Mouse (Mus musculus) inflammation-experienced regulatory T-cells, adult 6 months (primary cell): ENCODE results near the gene Zfp740. TPM values are rescaled to one million over a fixed set of nuclear protein-coding genes. Genes with fewer than 3 reads are reported as not detected.

ENCODE experiments used
- ATAC-seq: one replicate; pipeline ENCODE4 v1.8.0; 2017
- polyA plus RNA-seq, 3 experiments: library from polyadenylated mRNA; unstranded; fragments of 100-300 nt; shearing (Covaris generic); gene quantifications; one replicate each; pipeline ENCODE4 v1.2.1; 2017

The Zfp740 gene
- polyA plus RNA-seq, 3 experiments from 2014 or later = 20.3 to 33.3 (median 25.5) TPM

DNA sequence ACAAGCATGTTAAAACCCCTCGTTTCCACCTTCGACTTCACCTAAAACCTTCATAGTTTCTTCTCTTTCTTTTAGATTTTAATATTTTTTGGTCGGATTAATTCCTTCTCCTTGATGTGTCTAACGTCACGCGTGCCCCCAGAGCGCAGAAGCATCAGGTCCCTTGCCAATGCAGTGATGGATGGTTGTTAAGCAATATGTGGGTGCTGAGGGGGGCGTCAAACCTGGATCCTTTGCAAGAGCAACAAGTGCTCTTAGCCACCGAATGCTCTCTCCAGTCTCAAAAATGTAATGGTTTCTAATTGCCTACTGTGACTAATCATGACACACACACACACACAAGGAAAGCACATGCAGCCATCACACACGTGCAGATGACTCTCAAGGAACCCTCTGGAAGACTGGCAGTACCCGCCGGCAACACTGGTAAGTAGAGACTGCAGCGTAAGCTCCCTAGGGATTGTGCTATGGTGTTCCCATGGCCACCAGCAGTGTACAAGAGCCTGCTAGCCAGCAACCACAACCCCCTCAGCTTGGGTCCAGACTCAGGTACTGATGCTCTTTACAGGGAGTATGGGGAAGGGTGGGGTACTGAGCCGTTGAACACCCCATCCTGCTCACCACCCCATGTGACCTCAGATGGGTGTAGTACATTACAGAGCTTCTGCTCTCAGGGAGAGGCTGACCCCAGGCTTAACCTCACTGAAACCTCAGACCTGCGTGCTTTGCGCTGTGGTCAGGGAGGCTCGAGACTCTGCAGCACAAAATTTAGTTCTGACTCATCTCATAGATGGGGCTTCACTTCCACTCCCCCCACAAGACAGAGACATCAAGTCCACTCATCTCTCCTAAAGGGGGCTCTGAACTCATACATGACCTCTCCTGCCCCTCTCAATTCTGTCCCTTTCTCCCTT is 27.6 kb downstream of the Zfp740 start:
- ATAC-seq = peak; percentile 54

DNA sequence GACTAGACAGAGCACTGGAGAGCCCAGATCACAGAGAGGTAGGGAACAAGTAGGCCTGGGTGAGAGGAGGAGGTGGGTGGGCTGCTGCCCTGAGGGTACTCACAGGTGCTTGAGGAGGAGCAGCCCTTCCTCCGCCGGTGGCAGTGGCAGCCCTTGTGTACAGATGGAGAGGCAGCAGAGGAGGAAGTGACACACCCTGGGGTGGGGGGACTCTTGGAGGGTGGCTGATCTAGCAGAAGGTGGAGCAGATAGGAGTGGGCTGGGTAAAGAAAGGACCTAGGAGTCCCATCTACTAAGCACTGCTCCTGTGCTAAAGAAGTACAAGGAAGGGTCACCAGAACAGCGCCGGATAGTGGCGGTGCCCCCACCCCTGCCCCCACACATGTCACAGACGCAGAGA is 28.7 kb downstream of the Zfp740 start, which contains the start of gene Itgb7:
TSS of gene Itgb7 (minus strand) at position 197 of the 400 bp plus-strand sequence.
- peak; percentile 78 for ATAC-seq

DNA sequence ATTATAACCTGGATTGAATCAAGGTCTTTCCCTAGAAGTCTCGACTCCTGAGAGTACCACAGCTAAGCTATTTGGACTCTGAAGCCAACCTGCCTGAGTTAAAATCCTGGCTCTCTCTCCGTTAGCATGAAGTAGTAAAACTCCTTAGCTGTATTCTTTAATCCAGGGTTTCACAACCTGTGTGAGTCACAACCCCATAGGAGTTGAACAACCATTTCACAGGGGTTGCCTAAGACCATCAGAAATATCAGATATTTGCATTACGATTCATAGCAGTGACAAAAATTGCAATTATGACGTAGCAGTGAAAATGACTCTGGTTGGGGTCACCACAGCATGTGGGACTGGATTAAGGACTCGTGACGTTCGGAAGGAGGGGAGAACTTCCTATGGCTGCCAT is 29.7 kb downstream of the Zfp740 start:
- no peak for ATAC-seq

DNA sequence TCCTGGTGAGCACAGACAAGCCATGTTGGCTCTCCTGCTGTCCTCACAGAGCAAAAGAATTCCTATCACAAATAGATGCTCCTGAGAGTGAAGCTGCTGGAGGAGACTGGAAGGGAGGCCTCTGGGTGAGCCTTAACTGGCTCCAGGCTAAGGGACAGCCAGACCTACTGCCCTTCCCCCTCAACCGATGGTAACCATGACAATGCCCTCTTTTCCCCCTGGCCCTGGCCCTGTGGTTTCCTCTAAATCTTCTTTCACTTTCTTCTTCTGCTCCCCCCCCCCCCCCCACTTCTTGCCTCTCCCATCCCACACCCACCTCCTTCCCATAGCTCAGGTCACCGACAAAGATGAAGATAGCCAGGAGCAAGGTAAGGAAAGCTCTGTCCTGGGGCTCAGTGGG is 30.8 kb downstream of the Zfp740 start:
- ATAC-seq = peak; percentile 32

DNA sequence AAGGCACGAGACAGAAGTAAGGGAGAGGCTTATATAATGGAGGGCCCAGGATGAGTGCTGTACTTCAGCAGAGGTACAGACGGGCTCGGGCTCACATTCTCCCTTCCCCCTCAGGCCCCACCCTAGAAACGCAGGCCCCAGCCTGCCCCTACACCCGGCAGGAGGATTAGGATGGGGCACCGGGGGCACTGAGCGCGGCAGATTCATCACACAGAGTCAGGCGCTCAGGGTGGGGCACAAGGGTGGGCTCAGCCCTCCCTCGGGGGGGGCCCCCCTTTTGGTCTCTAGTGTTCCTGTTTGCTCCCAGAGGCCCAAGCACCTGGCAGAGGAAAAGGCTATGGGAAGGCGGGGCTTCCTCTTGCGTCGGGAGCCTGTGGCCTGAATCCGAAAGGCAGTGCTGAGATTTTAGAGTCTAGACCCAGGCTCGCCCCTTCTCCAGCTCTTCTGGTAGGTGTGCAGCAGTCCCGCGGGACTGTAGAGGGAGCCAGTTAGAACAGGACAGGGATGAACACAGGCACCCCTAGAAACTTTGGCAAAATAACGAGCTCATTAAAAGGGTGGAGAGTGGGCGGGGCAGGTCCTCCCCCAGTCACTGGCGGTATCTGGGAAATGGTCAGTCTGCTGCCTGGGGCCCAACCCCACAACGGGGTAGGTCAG is 32.5 kb downstream of the Zfp740 start:
- no peak for ATAC-seq

DNA sequence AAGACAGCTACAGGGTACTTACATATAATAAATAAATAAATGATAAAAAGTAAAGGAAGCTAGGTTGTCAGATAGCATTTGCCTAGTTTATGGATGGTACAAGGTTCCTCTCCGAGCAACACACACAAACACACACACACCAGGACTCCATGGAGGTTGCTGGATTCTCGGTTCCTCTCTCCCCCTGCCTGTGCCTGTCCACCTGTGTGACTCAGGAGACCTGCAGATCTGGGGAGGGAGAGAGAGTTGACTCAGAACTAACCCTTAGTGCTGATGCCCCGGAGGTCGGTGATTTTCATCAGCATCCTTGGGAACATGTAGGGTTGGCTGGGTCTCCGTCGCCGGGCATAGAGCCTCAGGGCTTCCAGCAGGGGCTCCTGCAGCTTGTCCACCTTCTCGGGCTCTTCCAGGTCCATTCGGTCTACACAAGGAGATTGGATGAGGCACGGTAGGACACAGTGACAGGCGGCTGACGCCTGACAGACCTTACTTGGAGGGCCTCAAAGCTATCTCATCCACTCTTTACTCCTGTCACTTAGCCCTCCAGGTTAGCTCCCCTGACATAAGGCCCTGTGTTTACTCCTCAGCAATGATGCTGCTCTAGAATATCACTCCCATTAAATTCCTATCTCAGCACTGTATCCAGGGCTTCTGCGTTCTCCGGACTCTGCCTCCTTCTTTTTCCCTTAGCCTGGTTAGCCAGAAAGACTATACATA is 35.7 kb downstream of the Zfp740 start:
- no peak for ATAC-seq

DNA sequence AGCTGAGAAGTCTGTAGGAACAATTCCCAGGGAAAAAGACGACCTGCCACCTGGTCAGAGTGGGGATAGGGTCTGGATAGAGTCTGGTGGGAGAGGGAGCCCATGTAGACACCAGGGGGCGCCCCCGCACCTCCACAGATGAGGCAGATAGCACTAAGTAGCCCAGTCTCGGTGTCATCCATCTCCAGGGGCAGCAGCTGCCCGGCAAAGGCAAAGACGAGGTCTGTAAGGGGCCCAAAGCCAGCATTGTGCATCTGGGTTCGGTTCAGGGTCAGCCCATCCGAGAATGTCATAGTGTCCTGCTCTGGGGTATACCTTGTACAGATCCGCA is 36.2 kb downstream of the Zfp740 start:
- ATAC-seq = peak; percentile 42

DNA sequence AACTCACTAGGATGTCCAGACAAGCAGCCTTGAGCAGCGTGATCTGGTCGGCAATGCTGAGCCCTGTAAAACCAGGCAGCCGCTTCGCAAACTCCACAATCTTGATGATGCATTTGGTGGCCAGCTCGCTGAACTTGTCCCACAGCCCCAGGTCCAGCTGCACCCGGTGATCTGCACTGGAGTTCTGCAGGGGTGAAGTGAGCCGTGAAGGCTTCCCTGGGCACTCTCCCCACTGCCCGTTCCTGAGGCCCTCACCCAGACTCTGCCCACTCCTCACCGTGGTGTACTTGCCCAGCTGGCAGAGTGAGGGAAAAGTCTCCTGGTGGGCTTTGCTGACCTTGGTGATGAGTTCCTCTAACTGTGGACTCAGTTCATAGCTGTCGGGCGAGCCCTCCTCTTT is 36.8 kb downstream of the Zfp740 start:
- ATAC-seq = no peak

DNA sequence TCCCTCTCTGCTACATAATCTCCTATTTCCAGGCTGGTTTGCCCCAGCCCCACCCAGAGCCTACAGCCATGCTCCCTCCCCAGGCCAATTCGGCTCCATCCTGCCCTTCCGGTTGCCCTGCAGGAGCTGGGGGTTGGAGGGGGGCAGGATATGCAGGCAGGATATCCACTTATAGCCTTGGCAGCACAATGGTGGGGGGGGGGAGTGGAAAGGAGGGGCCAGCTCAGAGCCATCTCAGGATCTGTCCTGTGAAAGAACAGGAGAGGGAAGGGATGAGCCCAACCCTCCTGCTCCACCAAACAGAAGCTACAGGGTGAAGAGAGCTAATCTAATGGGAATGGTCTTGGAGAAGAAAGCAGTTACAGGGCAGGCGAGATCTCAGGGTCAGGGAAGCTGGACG is 37.6 kb downstream of the Zfp740 start:
- no peak for ATAC-seq

DNA sequence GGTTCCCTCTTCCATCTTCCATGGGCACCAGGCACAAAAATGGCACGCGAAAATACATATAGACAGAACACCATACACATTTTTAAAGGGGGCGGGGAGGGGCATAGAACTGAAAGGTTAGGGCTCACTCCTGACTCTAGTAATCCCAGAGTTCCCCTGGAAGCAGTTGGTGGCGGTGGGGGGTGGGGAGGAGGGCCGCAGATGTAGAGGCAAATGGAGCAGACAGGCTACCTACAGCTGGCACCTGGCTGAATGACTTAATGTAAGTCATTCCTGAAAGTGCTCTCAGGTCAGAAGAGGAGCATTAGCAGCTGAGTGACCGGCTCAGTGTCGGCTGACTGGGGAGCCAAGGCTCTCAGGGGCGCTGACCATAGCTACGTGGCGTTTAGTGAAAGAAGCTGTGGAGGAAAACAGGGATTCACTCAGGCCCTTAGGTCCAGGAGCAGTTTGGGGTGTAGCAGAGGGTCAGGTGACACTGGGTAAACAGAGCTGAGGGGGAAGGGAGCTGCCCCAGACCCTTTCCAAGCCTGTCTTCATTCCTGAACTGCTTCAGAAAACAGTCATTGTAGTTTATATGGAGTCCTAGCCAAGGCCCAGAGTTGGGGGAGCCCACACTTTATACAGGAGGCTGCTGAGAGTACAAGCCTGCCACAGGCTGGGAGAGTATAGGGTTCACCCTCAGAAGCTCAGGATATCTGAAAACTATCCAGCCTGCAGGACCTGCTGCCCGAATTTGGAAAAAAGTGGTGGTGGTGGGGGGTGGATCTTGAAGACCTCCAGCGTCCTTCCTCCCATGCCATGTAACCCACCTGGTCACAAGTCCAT is 39.6 kb downstream of the Zfp740 start:
- ATAC-seq = no peak

DNA sequence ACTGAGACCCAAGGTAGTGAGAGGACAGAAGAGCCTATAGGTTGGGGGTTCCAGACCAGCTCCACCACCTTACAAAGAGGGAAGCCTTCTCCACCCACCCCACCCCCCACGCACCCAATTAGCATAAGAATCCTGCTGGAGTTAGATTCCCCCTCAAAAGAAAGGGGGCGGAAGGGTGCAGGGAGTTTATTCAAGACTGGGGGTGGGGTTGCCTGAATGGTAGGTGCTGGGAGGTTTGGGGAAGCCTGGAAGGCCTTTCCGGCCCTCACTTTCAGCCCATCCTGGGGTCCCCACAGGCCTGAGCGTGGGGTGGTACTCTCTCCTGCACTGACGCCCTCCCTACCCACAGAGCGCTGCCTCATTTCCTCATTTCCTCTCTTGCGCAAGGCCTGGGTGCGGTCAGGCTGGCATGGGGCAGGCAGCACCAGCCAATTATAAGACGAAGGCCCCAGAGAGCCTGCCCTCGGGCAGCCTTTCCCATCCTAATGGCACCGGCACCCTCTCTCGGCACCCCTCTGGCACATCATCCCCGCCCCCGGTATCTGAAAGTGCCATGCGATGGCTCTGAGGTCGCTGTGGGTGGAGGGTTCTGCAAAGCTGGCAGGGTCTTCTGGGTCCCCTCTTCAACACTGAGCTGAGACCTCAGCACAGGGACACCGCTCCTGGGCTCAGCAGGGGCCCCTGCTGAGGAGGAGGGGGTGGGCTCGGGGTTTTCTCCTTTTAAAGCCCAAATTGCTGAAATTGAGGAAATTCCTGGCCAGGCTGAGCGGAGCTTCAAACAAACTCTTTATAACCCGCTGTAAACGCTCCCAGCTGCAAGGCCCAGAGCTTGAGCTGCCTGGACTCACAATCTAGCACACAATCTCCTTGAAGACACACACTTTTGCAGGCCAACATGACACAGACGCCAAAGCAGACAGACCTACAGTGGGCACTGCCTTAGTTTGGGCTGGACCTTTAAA is 40.5 kb downstream of the Zfp740 start:
- no peak for ATAC-seq

DNA sequence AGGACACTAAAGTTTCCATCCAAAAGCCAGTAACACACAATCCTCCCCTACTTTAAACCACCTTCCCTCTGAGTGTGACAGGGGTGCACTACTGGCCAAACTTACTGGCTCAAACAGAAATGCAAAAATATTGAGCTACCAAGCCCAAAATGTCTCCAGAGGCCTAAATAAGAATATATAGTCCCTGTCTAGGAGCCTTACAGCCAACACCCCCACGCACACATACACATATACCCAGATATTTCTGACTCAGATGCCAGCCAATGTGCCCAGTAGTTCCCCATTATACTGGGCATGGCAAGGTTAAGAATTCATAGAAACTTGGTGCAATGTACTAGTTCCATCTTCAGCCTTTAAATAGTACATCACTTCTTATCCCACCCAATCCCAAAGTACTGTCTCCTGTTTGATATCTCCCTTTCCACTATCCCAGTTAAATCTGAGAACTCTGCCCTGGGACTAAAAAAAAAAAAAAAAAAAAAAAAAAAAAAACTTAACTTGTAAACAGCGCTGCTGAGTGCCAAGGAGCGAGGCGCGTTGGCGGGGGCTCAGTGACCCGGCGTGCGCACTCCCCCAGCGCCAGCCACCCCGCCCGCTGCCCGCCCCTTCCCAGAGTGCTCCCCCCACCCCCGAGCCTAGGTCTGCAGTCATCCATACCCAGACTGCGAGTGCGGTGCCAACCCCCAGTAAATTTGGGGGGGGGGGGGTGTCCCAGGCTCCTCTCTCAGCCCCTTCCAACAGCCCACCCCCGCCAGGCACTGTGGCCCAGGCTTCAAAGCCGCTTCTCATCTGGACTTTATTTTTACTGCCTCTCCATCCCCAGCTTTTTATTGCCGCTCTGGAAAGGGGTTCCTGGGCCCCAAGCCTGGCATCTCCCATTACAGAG is 41.5 kb downstream of the Zfp740 start:
- ATAC-seq = no peak

DNA sequence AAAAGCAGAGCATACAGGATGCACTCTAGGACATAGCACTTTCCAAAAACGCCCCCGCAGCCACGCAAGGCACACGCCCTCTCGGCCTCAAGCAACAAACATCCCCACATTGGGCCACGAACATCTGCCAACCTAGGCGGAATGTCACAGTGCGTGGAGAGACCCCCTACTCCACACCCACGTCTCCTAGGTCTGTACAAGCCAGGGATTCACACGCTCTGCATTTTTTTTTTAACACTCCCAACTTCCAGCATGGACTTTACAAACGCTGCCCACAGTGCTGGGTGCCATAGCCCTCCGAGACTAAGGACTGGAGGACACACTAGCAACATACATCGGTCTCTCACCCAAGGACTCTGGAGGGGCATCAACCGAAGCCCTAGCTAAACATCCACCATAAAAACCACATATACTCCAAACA is 42.4 kb downstream of the Zfp740 start:
- peak; percentile 20 for ATAC-seq

DNA sequence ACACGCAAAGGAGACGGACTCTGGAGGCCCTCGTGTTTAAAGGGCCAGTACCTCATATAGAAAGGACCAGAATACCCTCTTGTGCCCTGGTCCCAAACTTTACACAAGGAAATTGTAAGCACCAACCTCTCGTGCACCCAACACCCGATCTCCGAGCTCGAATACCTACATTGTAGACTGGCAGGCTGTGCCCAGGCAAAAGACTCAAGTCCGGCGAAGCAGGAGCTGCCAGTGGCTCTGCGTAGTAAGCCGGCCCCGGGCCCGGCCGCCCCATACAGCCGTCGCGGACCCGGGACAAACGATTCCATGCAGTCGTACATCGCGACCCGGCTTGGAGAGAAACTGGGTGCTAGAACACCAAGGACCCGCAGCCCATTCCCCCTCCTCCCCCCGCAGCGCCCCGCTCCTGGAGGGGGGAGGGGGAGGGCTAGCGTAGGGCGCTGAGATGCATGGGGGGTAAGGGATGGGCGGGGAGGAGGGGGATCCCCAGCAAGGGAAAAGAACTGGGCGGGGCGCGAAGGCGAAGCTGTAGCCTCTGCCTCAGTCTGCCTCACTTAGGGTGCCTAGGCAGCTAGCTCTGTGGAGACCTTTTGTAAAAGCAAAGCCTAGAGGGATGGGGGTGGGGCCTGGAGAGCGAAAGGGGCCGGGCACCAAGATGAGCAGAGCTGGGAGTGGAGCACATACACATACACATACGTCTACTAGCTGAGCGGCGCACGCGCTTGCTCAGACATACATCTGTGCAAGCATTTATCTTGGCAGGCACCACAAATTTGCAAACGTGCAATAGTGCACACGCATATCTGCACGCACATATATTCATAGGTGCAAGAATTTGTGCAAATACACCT is 43.1 kb downstream of the Zfp740 start:
- ATAC-seq = peak; percentile 79

DNA sequence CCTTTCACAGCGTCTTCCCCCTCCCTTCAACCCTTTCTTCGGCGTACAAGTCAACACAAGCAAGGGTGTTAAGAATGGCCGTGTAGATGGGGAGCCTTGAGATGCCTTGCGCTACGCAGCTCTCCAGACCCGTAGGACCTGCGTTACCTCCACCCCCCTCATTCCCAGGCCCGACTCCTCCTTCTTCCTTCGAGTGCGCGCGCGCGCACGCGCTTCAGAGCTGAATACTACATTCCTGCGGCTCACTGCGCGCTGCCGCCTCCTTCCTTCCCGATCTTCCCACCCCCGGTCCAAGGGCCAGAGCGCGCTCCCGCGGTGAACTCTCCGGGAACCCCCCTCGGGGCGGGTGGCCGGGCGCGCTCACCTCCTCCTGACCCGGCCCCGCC is 43.8 kb downstream of the Zfp740 start:
- peak; percentile 52 for ATAC-seq

DNA sequence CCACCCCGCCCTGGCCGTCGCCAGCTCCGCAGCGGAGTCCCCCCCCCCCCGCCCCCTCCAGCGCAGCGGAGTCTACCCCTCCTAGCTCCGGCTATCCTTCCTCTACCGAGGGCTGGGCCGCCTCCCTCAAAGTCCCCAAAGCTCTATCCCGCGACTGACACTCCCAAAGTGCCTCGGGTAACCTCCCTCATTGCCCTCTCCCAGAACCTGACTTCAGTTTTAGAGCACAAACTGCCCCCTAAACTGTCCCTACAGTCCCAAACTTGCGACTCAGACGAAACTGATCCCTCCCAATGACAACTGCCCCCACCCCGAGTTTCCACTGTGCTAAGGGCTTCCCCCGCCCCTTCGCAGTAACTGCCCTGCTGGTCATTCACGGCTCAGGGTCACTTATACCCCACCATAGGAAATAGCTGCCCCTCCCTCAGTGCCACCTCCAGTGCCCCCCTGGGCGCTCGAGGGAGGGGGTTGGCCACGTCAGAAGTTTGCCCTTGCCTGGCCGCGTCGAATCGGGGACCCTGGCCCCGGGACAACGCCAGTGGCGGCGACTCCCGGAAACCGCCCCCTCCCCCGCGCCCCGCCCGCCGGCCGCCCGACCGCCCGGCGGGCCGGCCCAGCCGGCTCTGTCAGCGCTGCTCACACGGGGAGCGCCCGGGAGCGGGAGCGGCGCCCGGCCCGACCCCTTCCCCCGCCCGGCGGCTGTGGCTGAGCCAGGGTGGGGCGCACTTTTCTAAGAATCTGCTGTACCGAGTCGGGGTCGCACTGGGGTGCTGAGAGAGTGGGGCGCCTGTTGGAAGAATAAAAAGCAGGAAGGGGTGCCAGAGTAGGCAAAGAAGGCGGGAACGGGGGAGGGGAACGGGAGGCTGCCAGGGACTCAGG is 44.4 kb downstream of the Zfp740 start:
- peak; percentile 17 for ATAC-seq

DNA sequence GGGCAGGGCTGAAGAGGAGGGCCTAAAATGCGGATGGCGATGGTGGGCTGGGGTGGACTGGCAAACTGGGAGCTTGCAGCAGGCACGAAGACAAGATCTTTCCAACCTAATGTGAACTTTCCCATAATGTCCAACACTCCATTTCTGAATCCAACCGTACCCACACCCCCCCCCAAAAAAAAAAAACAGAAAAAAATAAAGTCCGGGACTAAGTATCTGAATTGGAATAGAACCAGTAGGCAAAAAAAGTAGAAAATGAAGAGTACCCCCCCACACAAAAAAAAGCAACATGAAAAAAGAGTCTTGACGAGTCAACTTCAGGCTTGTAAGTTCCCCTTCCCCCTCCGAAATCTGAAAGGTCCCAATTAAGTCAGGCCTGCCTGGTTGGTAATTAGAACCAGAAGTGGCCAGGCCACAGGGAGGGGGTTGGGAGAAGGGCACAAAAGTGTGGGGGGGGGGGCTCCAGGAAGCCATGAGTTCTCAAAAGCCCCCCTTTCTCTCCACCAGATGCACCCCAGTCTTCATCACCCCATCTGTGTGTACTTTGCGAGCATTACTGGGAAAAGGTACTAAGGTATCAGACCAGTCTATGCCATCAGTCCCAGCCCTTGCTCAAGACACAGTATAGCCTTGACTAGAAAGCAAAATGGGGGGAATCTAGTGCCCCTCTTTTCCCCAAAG is 45.2 kb downstream of the Zfp740 start:
- ATAC-seq = no peak

DNA sequence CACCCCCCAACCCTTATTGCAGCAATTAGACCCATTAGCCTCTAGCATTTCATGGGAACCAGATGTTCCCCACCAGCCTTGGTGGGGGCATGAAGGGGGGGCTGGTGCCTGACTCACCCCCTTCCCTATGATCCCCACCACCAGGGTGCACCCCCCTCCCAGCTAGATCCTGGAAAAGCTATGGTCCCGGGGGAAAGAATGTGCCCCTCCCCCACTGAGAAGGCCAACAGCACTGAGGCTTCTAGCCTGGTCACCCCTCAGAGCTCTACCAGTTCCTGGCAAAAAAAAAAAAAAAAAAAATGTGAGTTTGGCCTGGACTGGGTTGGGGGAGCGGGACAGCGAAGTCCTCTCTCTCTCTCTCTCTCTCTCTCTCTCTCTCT is 45.8 kb downstream of the Zfp740 start:
- ATAC-seq = no peak
